Mouse (Mus musculus) CH12.LX (cell line): ENCODE data around the gene Shtn1. TPM values are rescaled to one million over a fixed set of nuclear protein-coding genes. Genes with fewer than 3 reads are reported as not detected.

Experiments
- DNase-seq: peaks from one replicate; pipeline ENCODE4 v3.0.0-alpha.2; 2013; ENCODE audit errors: extremely low read depth
- H3K27ac ChIP-seq: 2 replicates; pipeline ENCODE4 v1.5.1; 2012; ENCODE audit warnings: low read depth, mild to moderate bottlenecking, control low read depth, moderate library complexity; ENCODE audit not compliant: insufficient read depth
- H3K27me3 ChIP-seq: replicated peaks from 2 replicates; pipeline ENCODE3; 2012; ENCODE audit warnings: inconsistent platforms
- H3K36me3 ChIP-seq, 2 experiments: replicated peaks in 1 of 2; 2 replicates each; pipeline versions ENCODE3 to v1.6.1; 2012; ENCODE audit warnings: inconsistent platforms in 1 of 2, low read length in 1 of 2, mild to moderate bottlenecking in 1 of 2, mixed read lengths in 1 of 2, moderate library complexity in 1 of 2; ENCODE audit not compliant: control insufficient read depth in 1 of 2, insufficient read depth in 1 of 2
- H3K4me1 ChIP-seq, 2 experiments: 2 replicates each; pipeline ENCODE4 v1.6.1; 2012; ENCODE audit warnings: inconsistent platforms in 1 of 2, moderate library complexity in 1 of 2; ENCODE audit not compliant: insufficient read depth in 2 of 2, control insufficient read depth in 1 of 2
- H3K4me2 ChIP-seq: 2 replicates; pipeline ENCODE4 v1.6.1; 2012; ENCODE audit warnings: low read depth, mild to moderate bottlenecking, control low read depth; ENCODE audit not compliant: poor library complexity, insufficient read depth, severe bottlenecking
- H3K4me3 ChIP-seq, 3 experiments: fragments of 150-350 bp in 1 of 3; sonication (generic) in 1 of 3; replicated peaks in 1 of 3; 2 replicates each; pipeline versions ENCODE3 to v1.5.1; 2011 to 2012; ENCODE audit warnings: low read depth in 2 of 3, low read length in 2 of 3, mild to moderate bottlenecking in 2 of 3, moderate library complexity in 2 of 3, control low read depth in 1 of 3, improper control_type of control experiment in 1 of 3, inconsistent platforms in 1 of 3, mixed read lengths in 1 of 3; ENCODE audit not compliant: poor library complexity in 1 of 3
- H3K79me2 ChIP-seq: replicated peaks from 2 replicates; pipeline ENCODE4 v1.6.1; 2012; ENCODE audit warnings: mild to moderate bottlenecking, moderate library complexity; ENCODE audit not compliant: control insufficient read depth, poor library complexity, insufficient read depth, severe bottlenecking; ENCODE audit errors: extremely low read depth
- H3K9ac ChIP-seq: 2 replicates; pipeline ENCODE4 v1.6.1; 2012; ENCODE audit warnings: low read depth, mild to moderate bottlenecking, control low read depth, moderate library complexity; ENCODE audit not compliant: insufficient read depth
- H3K9me3 ChIP-seq: replicated peaks from 2 replicates; pipeline ENCODE3; 2012; ENCODE audit warnings: low read length, inconsistent platforms, mixed read lengths
- BHLHE40 ChIP-seq: IDR thresholded peaks from 2 replicates; pipeline ENCODE4 v1.6.1; 2011; ENCODE audit warnings: mild to moderate bottlenecking, low read depth, low read length, improper control_type of control experiment
- CTCF ChIP-seq, 2 experiments: IDR thresholded peaks in 1 of 2; conservative IDR thresholded peaks in 1 of 2; 2 replicates each; pipeline ENCODE4 v1.5.1; 2011 to 2012; ENCODE audit warnings: low read depth in 2 of 2, low read length in 2 of 2, improper control_type of control experiment in 1 of 2, inconsistent platforms in 1 of 2, mild to moderate bottlenecking in 1 of 2, moderate library complexity in 1 of 2
- E2F4 ChIP-seq: IDR thresholded peaks from 2 replicates; pipeline ENCODE4 v1.6.1; 2011; ENCODE audit warnings: low read depth, low read length, improper control_type of control experiment; ENCODE audit not compliant: insufficient replicate concordance
- ETS1 ChIP-seq: conservative IDR thresholded peaks from 2 replicates; pipeline ENCODE4 v1.6.1; 2012; ENCODE audit warnings: low read depth, mild to moderate bottlenecking, inconsistent platforms, low read length, improper control_type of control experiment, moderate library complexity
- JUN ChIP-seq: IDR thresholded peaks from 2 replicates; pipeline ENCODE4 v1.6.1; 2011; ENCODE audit warnings: low read depth, mild to moderate bottlenecking, low read length, improper control_type of control experiment, moderate library complexity; ENCODE audit not compliant: insufficient read depth
- JUND ChIP-seq: conservative IDR thresholded peaks from 2 replicates; pipeline ENCODE4 v1.6.1; 2011; ENCODE audit warnings: low read depth, low read length, improper control_type of control experiment
- KAT2A ChIP-seq: IDR thresholded peaks from 2 replicates; pipeline ENCODE4 v1.6.1; 2012; ENCODE audit warnings: low read length, improper control_type of control experiment, inconsistent platforms; ENCODE audit not compliant: insufficient replicate concordance
- MAX ChIP-seq: IDR thresholded peaks from 2 replicates; pipeline ENCODE4 v1.6.1; 2011; ENCODE audit warnings: low read length, improper control_type of control experiment
- MAZ ChIP-seq: IDR thresholded peaks from 2 replicates; pipeline ENCODE4 v1.6.1; 2012; ENCODE audit warnings: low read depth, mild to moderate bottlenecking, inconsistent platforms, low read length, improper control_type of control experiment, moderate library complexity
- MEF2A ChIP-seq: IDR thresholded peaks from 2 replicates; pipeline ENCODE4 v1.6.1; 2014; ENCODE audit warnings: low read depth, mild to moderate bottlenecking, inconsistent platforms, low read length, improper control_type of control experiment, borderline replicate concordance
- MYC ChIP-seq: IDR thresholded peaks from 2 replicates; pipeline ENCODE4 v1.6.1; 2011; ENCODE audit warnings: low read depth, mild to moderate bottlenecking, improper control_type of control experiment, low read length
- NRF1 ChIP-seq: IDR thresholded peaks from 2 replicates; pipeline ENCODE4 v1.6.1; 2014; ENCODE audit warnings: low read depth, mild to moderate bottlenecking, inconsistent platforms, low read length, improper control_type of control experiment, moderate library complexity
- PAX5 ChIP-seq: IDR thresholded peaks from 2 replicates; pipeline ENCODE4 v1.6.1; 2012; ENCODE audit warnings: low read length, inconsistent platforms, mixed read lengths
- POLR2AphosphoS2 ChIP-seq: IDR thresholded peaks from 2 replicates; pipeline ENCODE4 v1.6.1; 2011; ENCODE audit warnings: low read depth, low read length, improper control_type of control experiment
- RAD21 ChIP-seq: IDR thresholded peaks from 2 replicates; pipeline ENCODE4 v1.6.1; 2011; ENCODE audit warnings: low read depth, mild to moderate bottlenecking, low read length, improper control_type of control experiment, moderate library complexity
- RCOR1 ChIP-seq: conservative IDR thresholded peaks from 2 replicates; pipeline ENCODE4 v1.6.1; 2012; ENCODE audit warnings: low read depth, mild to moderate bottlenecking, inconsistent platforms, low read length, improper control_type of control experiment
- SMC3 ChIP-seq: IDR thresholded peaks from 2 replicates; pipeline ENCODE4 v1.6.1; 2011; ENCODE audit warnings: low read depth, low read length, improper control_type of control experiment
- UBTF ChIP-seq: IDR thresholded peaks from 2 replicates; pipeline ENCODE4 v1.6.1; 2012; ENCODE audit warnings: low read depth, mild to moderate bottlenecking, inconsistent platforms, low read length, improper control_type of control experiment, moderate library complexity
- USF2 ChIP-seq: conservative IDR thresholded peaks from 2 replicates; pipeline ENCODE4 v1.6.1; 2011; ENCODE audit warnings: low read depth, low read length, improper control_type of control experiment
- ZC3H11A ChIP-seq: IDR thresholded peaks from 2 replicates; pipeline ENCODE4 v1.6.1; 2012; ENCODE audit warnings: low read depth, mild to moderate bottlenecking, inconsistent platforms, low read length, improper control_type of control experiment
- ZKSCAN1 ChIP-seq: IDR thresholded peaks from 2 replicates; pipeline ENCODE4 v1.6.1; 2012; ENCODE audit warnings: low read depth, inconsistent platforms, low read length, improper control_type of control experiment, borderline replicate concordance
- ZNF384 ChIP-seq: IDR thresholded peaks from 2 replicates; pipeline ENCODE4 v1.6.1; 2012; ENCODE audit warnings: low read depth, low read length, improper control_type of control experiment, inconsistent platforms
- dilution Hi-C: fragments of 300-500 bp; cut with MboI; formaldehyde crosslinking; loops from 2 replicates; pipeline ENCODE4 v1.14.3; 2020; ENCODE audit warnings: low sequenced_read_pairs; ENCODE audit not compliant: extremely low pct_unique_long_range_greater_than_20kb, extremely low pct_ligation_motif_present
- in situ Hi-C: fragments of 300-500 bp; cut with MboI; formaldehyde crosslinking; loops from 3 replicates; pipeline ENCODE4 v1.14.3; 2019; ENCODE audit warnings: low sequenced_read_pairs, low pct_ligation_motif_present, low pct_unique_long_range_greater_than_20kb, mixed read lengths
- polyA plus RNA-seq: library from polyadenylated mRNA; unstranded; fragments of >175 nt; gene quantifications from 2 replicates; pipeline ENCODE4 v1.2.1, GENCODE M21; 2012; ENCODE audit warnings: low read depth; ENCODE audit not compliant: insufficient read length
- total RNA-seq, 2 experiments: library from RNA; depleted of rRNA; stranded (reverse); fragments of 300-350 nt in 1 of 2; fragments of >200 nt in 1 of 2; gene quantifications; 2 replicates each; pipeline ENCODE4 v1.2.3; 2012 to 2014

Shtn1 gene
- total and polyA plus RNA-seq, 3 experiments, result 6.4 to 20.9 (median 12.1) TPM

DNA sequence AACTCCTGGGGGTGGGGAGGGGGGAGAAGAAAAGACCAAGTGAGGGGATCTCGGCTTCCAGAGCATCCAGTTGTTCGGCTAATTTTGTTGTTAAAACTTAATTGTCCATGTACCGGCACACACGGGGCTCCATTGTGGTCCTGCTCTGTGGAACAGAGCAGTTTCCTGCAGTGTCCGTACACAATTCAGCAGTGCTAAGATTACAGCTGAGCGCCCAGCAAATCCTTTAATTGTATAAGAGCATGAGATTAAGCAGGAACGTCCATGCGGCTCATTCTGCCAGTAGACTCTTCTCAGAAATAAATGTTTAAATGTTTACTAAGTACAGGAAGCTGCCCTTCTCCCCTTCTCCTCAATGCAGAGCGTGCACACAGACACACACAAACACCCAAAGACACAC, 94.3 kb downstream of the Shtn1 start (continued):
- no peak for TF ChIP-seq MYC

DNA sequence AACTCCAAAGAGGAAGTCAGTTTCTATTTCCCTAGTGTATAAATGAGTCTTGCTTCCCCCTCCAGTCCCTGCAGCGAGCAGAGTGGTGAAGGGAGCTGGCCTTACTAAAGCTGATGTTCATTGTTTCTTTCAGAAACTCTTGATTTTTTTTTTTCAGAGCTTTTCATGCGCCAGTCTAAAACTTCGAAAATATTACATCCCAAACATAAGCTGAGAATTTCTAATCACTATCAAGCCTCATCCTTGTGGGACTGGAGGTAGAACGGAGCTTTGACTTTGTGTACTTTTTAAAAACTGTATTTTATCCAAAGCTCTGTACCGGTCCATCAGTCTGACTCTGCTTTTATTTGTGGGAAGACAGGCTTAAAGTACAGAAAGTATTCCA, 95.9 kb downstream of the Shtn1 start:
- in situ Hi-C loops (no loop called here), dilution Hi-C loops (no loop called here)
- Histone ChIP-seq H3K4me2 (no peak overlapping the region), H3K79me2 (no peaks in the 10 kb centered on the region), H3K4me1 (peaks cover 11 to 51% of the 10 kb centered on the region in 2 experiments), H3K27ac (no peak overlapping the region), H3K4me3 (no peak overlapping the region), H3K9me3 (no peaks in the 10 kb centered on the region), H3K27me3 (no peaks in the 10 kb centered on the region), H3K9ac (no peak overlapping the region), H3K36me3 (peaks cover 3 to 39% of the 10 kb centered on the region in 2 experiments)
- TF ChIP-seq BHLHE40 (no peak), JUND (no peak), MYC (no peak), RCOR1 (no peak), ETS1 (no peak), UBTF (no peak), JUN (no peak), MAZ (no peak), PAX5 (no peak), MAX (no peak), E2F4 (no peak), NRF1 (no peak)
- DNase-seq, result no peak

DNA sequence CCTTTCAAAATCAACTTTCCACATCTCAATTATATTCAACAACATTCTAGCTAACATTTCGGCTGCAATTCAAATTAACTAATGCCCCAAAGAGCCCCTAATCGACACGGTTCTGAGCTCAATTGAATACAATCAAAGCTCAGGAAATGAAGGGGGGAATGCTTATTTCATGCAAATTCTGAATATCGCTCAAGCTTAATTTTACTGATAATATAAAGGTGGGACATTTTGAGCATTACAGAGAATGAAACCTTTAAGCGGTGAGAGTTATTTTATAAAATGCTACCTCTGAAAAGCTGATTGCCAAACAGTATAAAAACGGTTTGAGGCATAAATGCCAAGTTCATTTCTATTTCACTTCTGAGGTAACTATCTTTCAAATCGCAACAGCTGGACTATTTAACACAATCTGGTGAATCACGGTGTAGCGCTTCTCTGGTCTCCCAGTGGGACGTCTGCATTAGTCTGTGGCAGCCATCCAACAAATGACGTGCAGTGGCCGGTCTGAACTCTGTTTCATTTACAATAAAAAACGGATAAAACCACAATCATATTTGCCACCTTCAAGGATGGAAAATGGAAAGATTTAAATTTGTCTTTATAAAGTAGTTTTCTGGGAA, 96.4 kb downstream of the Shtn1 start:
- Histone ChIP-seq H3K9me3 (no peaks in the 10 kb centered on the region), H3K4me2 (no peak overlapping the region), H3K9ac (no peak overlapping the region), H3K36me3 (peaks cover 3 to 40% of the 10 kb centered on the region in 2 experiments), H3K27me3 (no peaks in the 10 kb centered on the region), H3K27ac (no peak overlapping the region), H3K4me1 (peaks cover 11 to 51% of the 10 kb centered on the region in 2 experiments), H3K79me2 (no peaks in the 10 kb centered on the region), H3K4me3 (no peak overlapping the region)
- dilution Hi-C loops, result no loop called here
- TF ChIP-seq MYC (no peak), ZKSCAN1 (no peak), ZNF384 (no peak), RAD21 (no peak), USF2 (no peak), SMC3 (no peak), MEF2A (no peak), KAT2A (no peak), JUND (no peak), PAX5 (no peak), CTCF (conservative IDR thresholded peaks at IDR 0.05 in 1 of 2, IDR thresholded peaks at IDR 0.05 in 1 of 2; ENCODE audit: low read depth in 2 of 2, low read length in 2 of 2) (no peak), E2F4 (no peak), POLR2AphosphoS2 (no peak), ZC3H11A (no peak), ETS1 (no peak)
- peak; percentile 18 for DNase-seq
- in situ Hi-C loops, result loop anchor here (10.0 kb wide), 1 partner anchor 55 kb away; no protein-coding TSS in a partner anchor
